Mouse (Mus musculus): ENCODE measurements around the gene Anks1b. TPM values are rescaled to one million over a fixed set of nuclear protein-coding genes. Genes with fewer than 3 reads are reported as not detected.

Anks1b gene
- polyA plus RNA-seq, 1 experiment, result 1.9 TPM

DNA sequence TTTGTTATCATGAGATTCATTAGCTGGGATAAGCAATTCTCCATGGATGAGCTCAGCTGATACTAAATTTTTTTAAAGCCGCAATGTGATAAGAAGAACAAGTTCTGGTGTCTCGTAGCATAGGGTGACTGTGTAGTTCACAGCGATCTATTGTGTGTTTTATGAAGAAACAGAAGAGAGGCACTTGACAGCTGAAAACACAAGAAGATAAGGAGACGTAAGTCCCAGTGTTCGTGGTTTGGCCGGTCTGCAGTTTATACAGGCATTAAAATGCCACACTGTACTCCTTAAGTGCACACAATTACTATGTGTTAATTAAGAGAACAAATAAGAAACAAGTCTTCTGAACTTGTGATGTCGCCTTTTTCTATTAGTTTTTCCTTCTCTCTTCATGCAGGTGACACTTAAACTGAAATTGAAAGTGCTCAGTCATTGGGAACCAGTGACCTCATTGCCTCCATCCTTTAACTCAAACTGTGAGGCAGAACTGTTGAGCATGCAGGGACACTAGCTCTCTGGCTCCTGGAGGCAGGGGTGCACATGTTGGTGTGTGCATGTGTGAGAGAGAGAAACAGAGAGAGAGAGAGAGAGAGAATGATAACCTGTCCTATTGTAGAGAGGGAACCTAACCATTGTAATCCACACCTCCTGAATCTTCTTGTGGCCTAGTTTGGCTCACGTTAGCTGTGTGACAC, 935.5 kb downstream of the Anks1b start:
- no peak overlapping the region for H3K27ac ChIP-seq (ENCODE audit: control insufficient read depth, insufficient read depth, low read depth, low read length)
- H3K36me3 ChIP-seq (ENCODE audit: control insufficient read depth, insufficient read depth, low read length), result no peaks in the 10 kb centered on the region
- H3K27me3 ChIP-seq (ENCODE audit: control insufficient read depth, insufficient read depth, low read length), result no peaks in the 10 kb centered on the region
- TF ChIP-seq CTCF (IDR thresholded peaks at IDR 0.05; ENCODE audit: control insufficient read depth, insufficient read depth, insufficient replicate concordance, low read depth, low read length), result no peak
- TF ChIP-seq POLR2A (IDR thresholded peaks at IDR 0.05; ENCODE audit: control insufficient read depth, low read depth, low read length), result no peak
- no peaks in the 10 kb centered on the region for H3K4me1 ChIP-seq (ENCODE audit: control insufficient read depth, insufficient read depth, low read length)
- H3K4me3 ChIP-seq (ENCODE audit: control insufficient read depth, low read depth, low read length), result no peak overlapping the region

DNA sequence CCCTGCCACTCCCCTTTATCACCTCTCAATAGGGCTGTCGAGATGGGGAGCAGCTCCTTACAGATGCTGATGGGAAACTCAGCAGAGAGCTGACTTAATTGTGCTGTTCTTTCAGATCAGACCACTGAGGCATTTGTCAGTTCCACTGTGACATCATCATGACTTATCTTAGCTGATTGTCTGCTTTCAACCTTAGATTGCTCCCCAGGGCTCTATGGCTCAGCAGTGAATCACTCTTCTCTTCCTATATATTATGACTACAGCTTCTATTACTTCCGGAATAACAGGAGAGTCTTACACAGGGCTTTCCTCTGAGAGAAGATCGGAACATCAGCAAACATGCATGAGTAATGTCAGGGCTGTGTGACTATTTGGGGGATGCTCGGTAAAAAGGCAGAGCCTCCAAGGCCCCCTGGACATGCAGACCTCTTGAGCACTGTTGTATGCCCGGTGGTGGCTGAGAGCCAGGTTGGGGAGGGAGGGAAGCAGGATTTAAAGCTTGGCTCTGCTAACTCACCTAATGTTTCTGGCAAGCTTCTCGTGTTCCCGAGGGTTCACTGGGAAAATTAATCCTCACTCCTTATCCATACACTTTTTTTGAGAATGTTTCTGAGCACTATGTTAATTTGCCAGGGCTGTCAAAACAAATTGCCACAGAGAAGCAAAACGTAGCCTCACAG, 936.7 kb downstream of the Anks1b start:
- no peaks in the 10 kb centered on the region for H3K36me3 ChIP-seq (ENCODE audit: control insufficient read depth, insufficient read depth, low read length)
- no peaks in the 10 kb centered on the region for H3K4me1 ChIP-seq (ENCODE audit: control insufficient read depth, insufficient read depth, low read length)
- H3K27ac ChIP-seq (ENCODE audit: control insufficient read depth, insufficient read depth, low read depth, low read length), result no peak overlapping the region
- no peaks in the 10 kb centered on the region for H3K27me3 ChIP-seq (ENCODE audit: control insufficient read depth, insufficient read depth, low read length)
- H3K4me3 ChIP-seq (ENCODE audit: control insufficient read depth, low read depth, low read length), result peak overlapping the region; percentile 36
- TF ChIP-seq POLR2A (IDR thresholded peaks at IDR 0.05; ENCODE audit: control insufficient read depth, low read depth, low read length) (no peak), CTCF (IDR thresholded peaks at IDR 0.05; ENCODE audit: control insufficient read depth, insufficient read depth, insufficient replicate concordance, low read depth, low read length) (no peak)

GRCm38 (mm10) chr10:90811446-90811845, 938.1 kb downstream of the Anks1b start:
- H3K36me3 ChIP-seq (ENCODE audit: control insufficient read depth, insufficient read depth, low read length), result no peaks in the 10 kb centered on the region
- no peak for TF ChIP-seq CTCF (IDR thresholded peaks at IDR 0.05; ENCODE audit: control insufficient read depth, insufficient read depth, insufficient replicate concordance, low read depth, low read length)
- TF ChIP-seq POLR2A (IDR thresholded peaks at IDR 0.05; ENCODE audit: control insufficient read depth, low read depth, low read length), result no peak

GRCm38 (mm10) chr10:90813326-90813725, 940.0 kb downstream of the Anks1b start:
- no peak for TF ChIP-seq CTCF (IDR thresholded peaks at IDR 0.05; ENCODE audit: control insufficient read depth, insufficient read depth, insufficient replicate concordance, low read depth, low read length)
- TF ChIP-seq POLR2A (IDR thresholded peaks at IDR 0.05; ENCODE audit: control insufficient read depth, low read depth, low read length), result no peak
- no peak overlapping the region for H3K27ac ChIP-seq (ENCODE audit: control insufficient read depth, insufficient read depth, low read depth, low read length)
- no peak overlapping the region for H3K4me3 ChIP-seq (ENCODE audit: control insufficient read depth, low read depth, low read length)
- H3K36me3 ChIP-seq (ENCODE audit: control insufficient read depth, insufficient read depth, low read length), result no peaks in the 10 kb centered on the region
- H3K27me3 ChIP-seq (ENCODE audit: control insufficient read depth, insufficient read depth, low read length), result no peaks in the 10 kb centered on the region
- no peaks in the 10 kb centered on the region for H3K4me1 ChIP-seq (ENCODE audit: control insufficient read depth, insufficient read depth, low read length)

More at GRCm38 (mm10) chr10:90811446-90811845, 938.1 kb downstream of the Anks1b start:
- H3K27me3 ChIP-seq (ENCODE audit: control insufficient read depth, insufficient read depth, low read length), result no peaks in the 10 kb centered on the region
- no peak overlapping the region for H3K4me3 ChIP-seq (ENCODE audit: control insufficient read depth, low read depth, low read length)
- H3K4me1 ChIP-seq (ENCODE audit: control insufficient read depth, insufficient read depth, low read length), result no peaks in the 10 kb centered on the region
- no peak overlapping the region for H3K27ac ChIP-seq (ENCODE audit: control insufficient read depth, insufficient read depth, low read depth, low read length)

GRCm38 (mm10) chr10:90814412-90814811, 941.1 kb downstream of the Anks1b start:
- Histone ChIP-seq H3K27me3 (ENCODE audit: control insufficient read depth, insufficient read depth, low read length) (no peaks in the 10 kb centered on the region), H3K27ac (ENCODE audit: control insufficient read depth, insufficient read depth, low read depth, low read length) (no peak overlapping the region), H3K4me1 (ENCODE audit: control insufficient read depth, insufficient read depth, low read length) (no peaks in the 10 kb centered on the region), H3K36me3 (ENCODE audit: control insufficient read depth, insufficient read depth, low read length) (no peaks in the 10 kb centered on the region), H3K4me3 (ENCODE audit: control insufficient read depth, low read depth, low read length) (no peak overlapping the region)
- no peak for TF ChIP-seq POLR2A (IDR thresholded peaks at IDR 0.05; ENCODE audit: control insufficient read depth, low read depth, low read length)
- no peak for TF ChIP-seq CTCF (IDR thresholded peaks at IDR 0.05; ENCODE audit: control insufficient read depth, insufficient read depth, insufficient replicate concordance, low read depth, low read length)

DNA sequence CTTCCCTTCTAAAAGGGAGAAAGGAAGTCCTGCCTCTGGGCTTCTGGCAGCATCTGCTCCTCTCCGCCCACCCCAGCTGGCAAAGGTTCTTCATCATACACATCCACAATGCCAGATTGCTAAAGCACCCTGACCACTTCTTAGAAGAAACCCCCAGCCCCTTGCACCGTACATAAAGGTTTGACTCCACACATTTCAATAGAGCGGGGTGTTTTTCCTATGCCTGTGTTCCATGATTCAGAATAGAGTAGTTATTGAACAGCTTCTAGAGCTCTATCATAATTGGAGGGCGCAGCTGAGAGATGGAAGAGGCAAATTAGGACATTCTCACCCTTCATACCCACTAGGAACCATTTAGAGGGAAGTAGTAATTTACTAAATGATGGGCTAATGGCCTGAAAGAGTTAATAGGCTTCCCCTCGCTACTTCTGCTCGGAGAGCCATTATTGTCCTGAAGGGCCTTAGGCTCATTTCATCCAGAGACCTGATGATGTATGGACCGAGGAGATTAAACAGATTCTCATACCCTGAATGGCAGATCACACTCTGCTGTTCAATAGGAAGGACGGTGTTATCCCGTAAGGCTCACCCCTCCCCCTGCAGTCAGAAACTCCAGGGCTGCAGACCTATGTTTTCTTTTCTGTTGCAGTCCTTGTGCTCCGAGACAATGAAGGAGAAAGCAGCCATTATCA, 945.1 kb downstream of the Anks1b start:
- Histone ChIP-seq H3K27me3 (ENCODE audit: control insufficient read depth, insufficient read depth, low read length) (no peaks in the 10 kb centered on the region), H3K27ac (ENCODE audit: control insufficient read depth, insufficient read depth, low read depth, low read length) (no peak overlapping the region), H3K4me1 (ENCODE audit: control insufficient read depth, insufficient read depth, low read length) (no peaks in the 10 kb centered on the region), H3K36me3 (ENCODE audit: control insufficient read depth, insufficient read depth, low read length) (no peaks in the 10 kb centered on the region), H3K4me3 (ENCODE audit: control insufficient read depth, low read depth, low read length) (no peak overlapping the region)
- no peak for TF ChIP-seq CTCF (IDR thresholded peaks at IDR 0.05; ENCODE audit: control insufficient read depth, insufficient read depth, insufficient replicate concordance, low read depth, low read length)
- no peak for TF ChIP-seq POLR2A (IDR thresholded peaks at IDR 0.05; ENCODE audit: control insufficient read depth, low read depth, low read length)

- no peak for TF ChIP-seq POLR2A (IDR thresholded peaks at IDR 0.05; ENCODE audit: control insufficient read depth, low read depth, low read length)
- Histone ChIP-seq H3K27ac (ENCODE audit: control insufficient read depth, insufficient read depth, low read depth, low read length) (no peak overlapping the region), H3K4me3 (ENCODE audit: control insufficient read depth, low read depth, low read length) (no peak overlapping the region), H3K27me3 (ENCODE audit: control insufficient read depth, insufficient read depth, low read length) (no peaks in the 10 kb centered on the region), H3K36me3 (ENCODE audit: control insufficient read depth, insufficient read depth, low read length) (no peaks in the 10 kb centered on the region), H3K4me1 (ENCODE audit: control insufficient read depth, insufficient read depth, low read length) (no peaks in the 10 kb centered on the region)
Measured at GRCm38 (mm10) chr10:90823438-90823837, 950.1 kb downstream of the Anks1b start.

Measured in testis, adult 2 months (tissue).